Mouse (Mus musculus) frontal cortex, postnatal 25 days (tissue): ENCODE measurements around the gene Gpsm3.
"Not testable (repeated sequence)": the region's sequence is repeated elsewhere in the genome, so short reads cannot be mapped to it uniquely, and the experiment has no call there.

ENCODE experiments used
- DNase-seq, 2 experiments: peaks; one replicate each; pipeline ENCODE4 v3.0.0; 2022; ENCODE audit warnings: low spot score in 2 of 2

Gpsm3 gene

DNA sequence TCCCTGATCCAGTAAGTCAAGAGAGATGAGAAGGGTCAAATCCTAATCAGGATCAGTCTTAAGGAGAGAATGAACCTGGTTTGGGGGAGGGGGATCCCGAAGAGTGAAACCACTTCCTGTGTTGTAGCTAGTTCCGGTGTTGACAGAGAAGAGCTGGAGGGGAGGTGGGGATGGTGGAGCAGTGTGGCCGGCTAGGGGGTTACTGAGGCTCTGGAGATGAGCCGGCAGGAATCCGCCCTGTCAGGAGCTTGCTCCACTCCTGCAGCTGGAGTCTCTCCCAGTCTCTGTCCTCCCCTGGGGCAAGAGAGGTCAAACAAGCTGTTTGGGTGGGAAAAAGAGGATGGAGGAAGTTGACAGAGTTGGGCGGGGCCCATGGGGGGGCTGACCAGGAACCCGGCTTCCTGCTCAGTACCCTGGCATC lies at the start of gene Gpsm3:
Gpsm3 (plus strand) TSS at position 126 of the 421 bp plus-strand sequence.
- DNase-seq, result no peak

DNA sequence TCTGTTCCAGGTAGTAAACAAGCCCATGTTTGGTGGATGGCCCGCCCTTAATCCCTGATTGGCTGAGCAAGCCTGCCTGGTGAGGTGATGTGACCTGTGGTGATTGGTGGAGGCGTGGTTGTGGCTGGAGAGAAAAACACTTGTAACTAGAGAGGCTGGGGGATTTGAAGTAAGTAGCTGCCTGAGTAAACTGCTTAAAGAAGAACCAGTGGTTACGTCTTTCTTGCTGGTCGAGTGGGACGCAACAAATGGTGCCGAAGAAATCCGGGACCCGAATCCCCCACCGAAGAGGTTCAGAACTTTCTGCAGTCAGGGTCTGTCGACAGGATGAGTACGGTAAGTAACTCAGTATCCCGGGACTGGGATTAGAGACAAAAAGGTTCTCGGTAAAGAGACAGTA lies 46.0 kb upstream of the Gpsm3 start:
- DNase-seq, result not testable (repeated sequence)

DNA sequence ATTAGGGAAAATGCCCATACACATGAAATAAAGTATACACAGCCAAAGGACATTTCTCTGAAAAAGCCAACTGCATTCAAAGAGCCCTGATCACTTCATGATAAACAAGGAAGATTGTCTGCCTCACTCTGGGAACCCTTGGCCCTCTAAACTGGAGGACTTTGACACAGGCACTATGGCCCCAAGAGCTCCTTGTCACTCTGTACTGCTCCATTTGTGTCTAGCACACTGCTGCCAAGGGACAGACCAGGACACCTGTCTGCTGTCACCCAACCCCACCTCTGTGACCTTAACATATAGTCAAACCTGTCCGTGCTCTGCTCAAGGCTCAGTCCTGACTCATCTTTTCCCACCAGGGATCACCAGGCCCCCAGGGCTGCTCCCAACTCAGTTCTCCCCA lies 42.8 kb upstream of the Gpsm3 start:
- no peak for DNase-seq

DNA sequence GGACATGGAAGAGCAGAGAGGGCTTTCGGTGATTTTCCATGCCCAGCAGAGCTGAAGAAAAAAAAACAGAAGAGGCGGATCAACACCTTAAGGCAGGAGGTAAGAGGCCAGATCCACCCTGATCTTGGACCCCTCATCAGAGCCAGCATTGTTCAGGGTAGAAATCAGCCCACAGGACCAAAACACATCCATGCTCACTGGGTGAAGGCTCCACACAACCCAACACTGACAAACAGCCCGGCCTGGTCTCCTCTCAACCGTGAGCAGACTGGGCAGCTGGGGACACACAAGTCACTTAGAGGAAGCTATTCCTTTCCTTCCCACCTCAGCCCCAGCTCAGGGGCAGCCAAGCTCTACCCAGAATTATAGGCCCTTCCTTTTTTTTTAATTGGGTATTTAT lies 42.0 kb upstream of the Gpsm3 start:
- no peak for DNase-seq

DNA sequence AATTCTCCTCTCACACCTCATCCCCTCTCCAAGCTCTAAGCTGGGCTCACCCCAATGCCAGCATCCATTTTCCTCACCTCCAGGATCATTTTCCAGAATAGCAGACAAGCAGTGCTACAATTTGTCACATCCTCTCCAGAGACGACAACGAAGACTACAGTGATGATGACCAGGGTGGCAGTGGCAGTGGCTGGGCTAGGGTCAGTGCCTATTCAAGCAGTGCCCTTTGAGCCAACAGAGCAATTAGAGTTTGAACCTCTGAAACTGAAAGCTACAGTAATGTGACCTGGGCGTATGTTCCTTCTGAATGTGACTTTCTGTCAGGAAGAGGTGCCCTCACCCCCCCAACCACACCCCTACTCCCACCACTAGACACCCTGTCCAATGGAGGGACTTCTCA lies 40.5 kb upstream of the Gpsm3 start:
- no peak for DNase-seq

DNA sequence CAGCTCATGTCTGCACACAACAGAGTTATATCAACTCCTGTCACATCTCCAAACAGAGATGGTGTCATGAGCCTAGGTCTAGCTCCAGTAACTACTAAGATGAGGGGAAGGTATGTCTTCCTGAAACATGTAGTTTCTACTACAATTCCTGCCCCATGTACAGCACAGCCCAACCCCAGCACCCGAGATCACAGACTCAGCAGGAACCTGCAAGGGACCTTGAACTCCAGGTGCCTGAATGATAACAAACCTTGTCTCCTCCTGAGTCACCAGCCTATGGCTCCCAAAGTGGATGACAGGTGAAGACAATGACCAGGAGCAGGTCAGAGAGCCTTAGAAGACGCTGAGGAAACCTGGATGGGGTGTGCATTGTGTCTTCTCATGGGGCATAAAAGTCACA lies 39.8 kb upstream of the Gpsm3 start:
- no peak for DNase-seq

DNA sequence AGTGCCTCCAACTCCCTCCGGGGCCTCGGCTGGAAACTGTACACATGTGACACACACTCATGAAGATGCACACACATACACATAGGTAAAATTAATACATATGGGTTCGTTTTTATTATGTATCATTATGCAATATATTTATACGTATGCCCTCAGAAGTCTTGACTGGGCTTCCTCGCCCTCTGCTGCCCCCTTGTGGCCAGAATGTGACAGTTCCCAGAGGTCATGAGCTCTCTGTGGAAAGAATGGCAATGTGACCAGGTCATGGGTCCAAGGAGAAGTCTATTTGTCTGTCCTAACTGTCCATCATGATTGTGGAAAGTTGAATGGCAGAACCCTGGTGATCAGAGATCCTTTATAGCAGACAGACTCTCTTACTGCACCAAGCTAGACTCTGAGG lies 34.1 kb upstream of the Gpsm3 start:
- DNase-seq, result peak; percentile 64 to 67

DNA sequence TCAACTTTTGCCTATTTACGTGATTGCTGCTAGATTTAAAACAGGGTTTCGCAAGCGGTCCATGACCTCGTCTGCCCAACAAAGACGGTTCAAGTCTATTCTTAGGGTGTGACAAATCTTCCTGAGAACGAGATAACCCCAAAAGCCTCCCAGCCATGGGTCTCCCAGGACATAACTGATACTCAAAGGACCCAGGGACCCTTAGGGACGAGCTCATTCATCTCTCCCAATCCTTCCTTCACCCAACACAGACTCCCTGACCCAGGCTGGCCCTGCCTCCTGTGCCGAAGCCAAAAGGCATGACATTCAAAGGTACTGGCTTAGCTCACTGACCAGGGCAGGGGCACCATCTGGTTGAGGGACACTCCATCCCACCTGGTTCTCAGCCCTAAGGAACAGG lies 33.2 kb upstream of the Gpsm3 start:
- no peak for DNase-seq

DNA sequence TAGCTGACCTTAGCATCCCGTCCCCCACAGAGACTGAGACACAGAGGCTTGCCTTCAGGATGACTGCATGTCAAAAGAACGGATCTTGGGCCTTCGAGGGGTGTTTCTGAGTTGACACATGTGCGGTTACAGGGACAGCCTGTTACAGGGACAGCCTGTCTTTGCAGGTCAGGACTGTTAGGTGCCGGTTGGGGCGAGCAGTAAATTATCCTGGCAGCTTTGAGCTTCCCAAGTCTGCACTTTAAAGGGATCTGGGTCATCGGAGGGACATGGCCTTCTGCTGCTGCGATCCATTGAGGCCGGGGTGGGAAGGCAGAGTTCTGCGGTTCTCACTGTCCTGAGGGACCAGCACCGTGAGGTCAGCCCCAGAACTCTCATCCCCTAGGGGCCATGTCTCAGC lies 32.2 kb upstream of the Gpsm3 start:
- DNase-seq, result no peak

DNA sequence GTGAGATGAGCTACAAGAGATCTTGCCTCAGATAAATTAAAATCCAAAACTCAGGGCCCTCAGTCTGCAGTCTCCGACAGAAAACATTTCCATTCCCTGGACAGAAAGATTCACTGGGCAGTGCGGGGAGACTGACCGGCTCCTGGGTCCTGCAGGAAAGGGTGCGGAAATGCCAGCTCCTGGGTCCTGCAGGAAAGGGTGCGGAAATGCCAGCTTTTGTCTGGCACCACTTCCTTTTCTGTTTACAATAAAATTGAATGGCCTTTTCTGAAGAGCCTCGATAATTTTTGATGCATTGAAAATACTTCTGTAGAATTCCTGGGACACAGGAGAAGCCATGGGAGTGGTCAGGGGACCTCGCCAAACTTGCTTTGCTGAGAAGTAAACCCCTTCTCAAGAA lies 30.5 kb upstream of the Gpsm3 start:
- no peak for DNase-seq

DNA sequence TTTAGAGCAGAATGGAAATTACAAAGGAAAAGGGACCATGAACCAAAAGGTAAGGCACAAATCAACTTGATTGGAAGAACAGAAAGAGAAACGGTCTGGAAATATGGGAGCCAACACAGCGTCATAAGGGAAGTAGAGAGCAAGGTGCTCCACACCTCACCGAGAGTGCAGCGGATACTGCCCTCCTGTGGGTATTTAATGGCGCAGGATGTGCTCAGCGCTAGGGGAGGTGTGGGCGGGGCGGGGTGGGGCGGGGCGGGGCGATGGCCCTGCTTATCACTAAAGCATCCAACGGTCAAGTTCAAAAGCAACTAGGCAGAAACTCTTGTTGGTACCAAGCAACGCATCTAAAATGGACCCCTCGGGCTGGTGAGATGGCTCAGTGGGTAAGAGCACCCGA lies 29.7 kb upstream of the Gpsm3 start:
- DNase-seq, result no peak

DNA sequence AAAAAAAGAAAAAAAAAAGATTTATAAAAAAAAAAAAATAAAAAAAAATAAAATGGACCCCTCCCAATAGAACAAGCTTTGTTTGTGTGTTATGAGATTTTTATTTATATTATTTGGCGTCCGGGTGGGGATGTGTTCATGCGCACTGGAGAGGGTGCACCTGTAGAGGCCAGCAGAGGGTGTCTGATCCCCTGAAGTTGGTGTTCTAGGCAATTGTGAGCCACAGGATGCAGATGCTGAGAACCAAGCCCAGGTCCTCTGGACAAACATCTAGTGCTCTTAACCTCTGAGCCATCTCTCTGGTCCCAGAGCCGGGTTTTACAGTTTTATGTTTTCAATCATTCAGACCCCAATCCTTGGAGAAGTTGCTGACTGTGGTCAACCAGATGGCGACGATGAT lies 29.2 kb upstream of the Gpsm3 start:
- no peak for DNase-seq

DNA sequence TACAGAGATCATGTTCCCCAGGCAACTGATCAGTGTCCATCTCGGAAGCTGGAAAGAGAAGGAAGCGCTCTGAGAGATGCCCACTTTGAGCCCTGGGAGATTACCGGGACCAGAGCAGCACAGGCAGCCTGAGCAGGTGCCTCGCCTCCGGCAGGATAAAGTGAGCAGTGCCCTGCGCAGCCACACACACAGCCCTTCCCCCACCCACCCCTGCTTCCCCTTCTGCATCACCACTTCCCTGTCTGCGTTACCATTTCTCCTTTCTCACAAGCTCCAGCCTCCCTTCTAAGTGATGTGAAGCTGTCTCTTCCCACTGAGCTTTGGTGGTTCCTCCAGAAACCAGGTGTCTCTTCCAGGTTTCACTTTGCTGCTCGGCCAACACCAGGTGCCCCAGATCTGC lies 28.4 kb upstream of the Gpsm3 start:
- DNase-seq, result no peak

DNA sequence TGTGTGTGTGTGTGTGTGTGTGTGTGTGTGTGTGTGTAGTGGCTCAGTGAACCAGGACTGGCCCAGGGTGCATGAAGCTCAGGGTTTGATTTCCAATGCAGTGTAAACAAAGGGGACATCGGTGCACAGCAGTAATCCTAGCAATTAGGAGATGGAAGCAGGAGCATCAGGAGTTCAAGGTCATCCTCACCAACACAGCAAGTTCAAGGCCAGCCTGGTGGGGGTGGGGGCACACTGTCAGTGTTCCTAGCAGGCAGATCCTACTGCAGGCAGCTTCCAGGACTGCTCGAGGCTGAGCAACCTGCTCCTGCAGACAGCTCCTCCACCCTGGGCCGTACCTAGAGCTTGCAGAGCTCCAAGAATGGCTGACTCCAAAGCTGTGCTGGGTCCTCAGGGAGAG lies 27.0 kb upstream of the Gpsm3 start:
- no peak for DNase-seq

DNA sequence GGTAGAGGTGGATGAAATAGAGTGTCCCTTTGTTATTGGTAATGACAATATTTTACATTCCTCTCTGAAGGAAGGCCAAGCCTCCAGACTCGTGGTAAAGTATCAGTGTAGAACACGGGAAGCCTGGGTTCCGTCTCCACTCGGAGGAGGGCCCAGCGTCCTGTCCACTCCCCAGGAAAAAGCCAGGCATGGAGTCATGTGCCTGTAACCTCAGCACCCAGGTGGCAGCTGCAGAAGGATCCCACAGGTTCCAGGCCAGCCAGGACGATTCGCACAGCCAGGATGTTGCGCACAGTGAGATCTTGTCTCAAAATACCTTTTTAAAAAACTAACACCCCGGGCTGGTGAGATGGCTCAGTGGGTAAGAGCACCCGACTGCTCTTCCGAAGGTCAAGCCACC lies 26.3 kb upstream of the Gpsm3 start:
- DNase-seq, result no peak

DNA sequence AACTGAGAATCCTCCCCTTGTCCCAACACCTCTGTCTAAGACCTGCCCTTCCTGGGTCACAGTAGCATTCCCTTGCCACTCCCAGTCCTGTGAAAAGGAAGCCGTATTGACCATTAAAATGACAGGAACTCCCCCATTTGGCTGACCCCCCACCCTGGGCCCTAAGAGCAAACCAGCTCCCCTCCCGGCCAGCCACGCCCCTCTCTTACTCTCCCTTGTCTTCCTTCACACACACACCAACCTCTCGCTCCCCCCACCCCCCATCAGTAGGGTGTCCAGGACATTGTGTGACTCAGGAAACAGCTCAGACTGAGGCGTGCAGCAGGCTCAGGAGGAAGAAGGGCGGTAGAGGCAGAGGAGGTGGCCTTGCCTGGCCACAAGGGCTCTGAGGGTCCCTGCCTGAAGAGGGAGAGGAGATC lies 25.6 kb upstream of the Gpsm3 start, which contains the start of gene Notch4:
Notch4 (plus strand) TSS at position 266 of the 419 bp plus-strand sequence.
- DNase-seq, result no peak

DNA sequence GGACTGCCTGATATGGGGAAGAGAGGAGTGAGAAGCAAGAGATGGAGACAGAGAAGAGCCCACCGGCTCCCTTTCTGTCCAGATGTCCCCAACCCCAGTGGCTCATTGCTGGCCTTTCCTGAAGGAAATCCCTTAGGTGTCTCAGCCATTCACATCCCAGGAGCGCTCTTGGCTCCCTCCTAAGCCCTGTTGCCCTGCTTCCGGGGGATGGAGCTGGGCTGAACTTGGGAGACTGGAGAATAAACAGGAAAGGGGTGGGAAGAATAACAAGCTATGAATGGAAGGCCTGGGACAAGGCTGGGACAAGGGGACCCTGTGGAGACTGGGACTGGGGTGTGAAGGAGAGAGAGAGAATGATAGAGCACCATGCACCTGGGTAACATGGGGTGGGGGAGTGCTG lies 24.8 kb upstream of the Gpsm3 start:
- DNase-seq, result no peak

DNA sequence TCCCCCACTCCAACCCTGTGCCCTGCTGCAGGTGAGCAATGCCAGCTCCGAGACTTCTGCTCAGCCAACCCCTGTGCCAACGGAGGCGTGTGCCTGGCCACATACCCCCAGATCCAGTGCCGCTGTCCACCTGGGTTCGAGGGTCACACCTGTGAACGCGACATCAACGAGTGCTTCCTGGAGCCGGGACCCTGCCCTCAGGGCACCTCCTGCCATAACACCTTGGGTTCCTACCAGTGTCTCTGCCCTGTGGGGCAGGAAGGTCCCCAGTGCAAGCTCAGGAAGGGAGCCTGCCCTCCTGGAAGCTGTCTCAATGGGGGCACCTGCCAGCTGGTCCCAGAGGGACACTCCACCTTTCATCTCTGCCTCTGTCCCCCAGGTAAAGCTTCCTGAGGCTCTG lies 22.3 kb upstream of the Gpsm3 start:
- no peak for DNase-seq

DNA sequence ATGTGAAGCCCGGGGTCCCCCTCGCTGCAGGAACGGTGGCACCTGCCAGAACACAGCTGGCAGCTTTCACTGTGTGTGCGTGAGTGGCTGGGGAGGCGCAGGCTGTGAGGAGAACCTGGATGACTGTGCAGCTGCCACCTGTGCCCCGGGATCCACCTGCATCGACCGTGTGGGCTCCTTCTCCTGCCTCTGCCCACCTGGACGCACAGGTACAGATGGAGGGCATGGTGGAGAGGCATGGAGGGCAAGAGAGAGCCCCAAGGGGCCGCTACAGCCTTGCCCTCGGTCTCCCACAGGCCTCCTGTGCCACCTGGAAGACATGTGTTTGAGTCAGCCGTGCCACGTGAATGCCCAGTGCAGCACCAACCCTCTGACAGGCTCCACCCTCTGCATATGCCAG lies 21.2 kb upstream of the Gpsm3 start:
- DNase-seq, result no peak

DNA sequence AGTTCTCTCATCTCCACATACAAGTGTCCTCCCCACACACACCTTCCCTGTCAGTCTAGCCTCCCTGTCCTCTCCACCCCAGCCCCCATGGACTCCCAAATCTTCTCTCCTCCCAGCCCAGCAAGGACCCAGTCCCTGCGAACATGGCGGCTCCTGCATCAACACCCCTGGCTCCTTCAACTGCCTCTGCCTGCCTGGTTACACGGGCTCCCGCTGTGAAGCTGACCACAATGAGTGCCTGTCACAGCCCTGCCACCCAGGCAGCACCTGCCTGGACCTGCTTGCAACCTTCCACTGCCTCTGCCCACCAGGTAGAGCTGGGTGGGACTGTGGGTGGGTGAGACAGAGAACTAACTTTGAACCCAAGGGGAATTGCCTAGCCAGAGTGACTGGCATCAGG lies 19.7 kb upstream of the Gpsm3 start:
- DNase-seq, result no peak

DNA sequence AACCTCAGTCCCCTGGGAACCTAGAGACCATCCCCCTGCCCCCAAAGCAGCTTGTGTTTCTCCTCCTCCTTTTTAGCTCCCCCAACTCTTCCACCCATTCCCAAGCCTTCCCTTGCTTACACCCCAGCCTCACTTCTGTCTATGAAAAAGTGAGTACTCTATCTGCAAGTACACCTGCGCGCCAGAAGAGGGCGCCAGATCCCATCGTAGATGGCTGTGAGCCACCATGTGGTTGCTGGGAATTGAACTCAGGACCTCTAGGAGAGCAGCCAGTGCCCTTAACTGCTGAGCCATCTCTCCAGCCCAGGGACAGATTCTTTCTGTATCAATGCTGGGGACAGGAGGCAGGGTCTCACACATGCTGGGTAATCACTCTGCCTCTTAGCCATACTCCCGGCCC lies 17.7 kb upstream of the Gpsm3 start:
- no peak for DNase-seq

DNA sequence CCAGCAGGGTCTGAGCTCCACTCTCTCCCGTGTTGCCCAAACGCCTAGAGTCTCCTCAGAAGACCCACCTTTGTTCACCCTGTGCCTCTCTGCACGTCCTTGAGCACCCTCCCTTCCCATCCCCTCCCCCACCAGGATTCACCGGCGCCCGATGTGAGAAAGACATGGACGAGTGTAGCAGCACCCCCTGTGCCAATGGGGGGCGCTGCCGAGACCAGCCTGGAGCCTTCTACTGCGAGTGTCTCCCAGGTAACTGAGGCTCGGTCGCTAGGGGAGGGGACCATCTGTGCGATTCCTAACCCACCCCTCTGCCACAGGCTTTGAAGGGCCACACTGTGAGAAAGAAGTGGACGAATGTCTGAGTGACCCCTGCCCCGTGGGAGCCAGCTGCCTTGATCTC lies 17.2 kb upstream of the Gpsm3 start:
- DNase-seq, result no peak

DNA sequence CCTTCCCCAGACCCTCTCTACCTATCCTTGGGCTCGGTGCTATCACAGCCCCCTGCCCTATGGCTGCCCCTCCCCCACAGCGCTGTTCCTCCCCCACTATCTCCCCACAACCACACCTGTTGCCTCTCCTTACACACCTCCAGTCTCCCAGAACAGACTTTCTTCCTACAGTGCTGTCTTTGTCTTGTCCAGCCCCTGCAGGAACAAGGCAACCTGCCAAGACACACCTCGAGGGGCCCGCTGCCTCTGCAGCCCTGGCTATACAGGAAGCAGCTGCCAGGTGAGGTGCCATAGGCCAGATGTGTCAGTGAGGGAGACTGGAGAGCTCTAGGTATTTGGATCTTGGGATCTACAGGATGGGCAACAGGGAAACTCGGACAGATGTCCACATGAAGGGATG lies 13.0 kb upstream of the Gpsm3 start:
- no peak for DNase-seq

DNA sequence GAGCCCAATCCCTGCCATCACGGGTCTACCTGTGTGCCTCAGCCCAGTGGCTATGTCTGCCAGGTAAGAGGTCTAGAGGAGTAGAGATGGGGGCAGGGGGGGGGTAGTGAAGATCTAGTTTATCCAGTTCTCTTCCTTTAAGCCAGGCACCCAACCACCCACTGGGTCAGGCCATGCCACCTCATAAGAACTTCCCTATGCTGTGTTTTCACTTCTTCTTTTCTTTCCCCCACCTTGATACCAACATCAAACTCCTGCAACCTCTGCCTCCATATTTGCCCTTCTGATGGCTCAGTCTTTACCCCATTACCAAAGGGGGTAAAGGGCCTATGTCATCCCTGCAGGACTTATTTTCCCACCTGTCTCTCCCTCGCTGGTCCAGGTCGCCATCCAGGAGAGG lies 11.5 kb upstream of the Gpsm3 start:
- DNase-seq, result no peak

DNA sequence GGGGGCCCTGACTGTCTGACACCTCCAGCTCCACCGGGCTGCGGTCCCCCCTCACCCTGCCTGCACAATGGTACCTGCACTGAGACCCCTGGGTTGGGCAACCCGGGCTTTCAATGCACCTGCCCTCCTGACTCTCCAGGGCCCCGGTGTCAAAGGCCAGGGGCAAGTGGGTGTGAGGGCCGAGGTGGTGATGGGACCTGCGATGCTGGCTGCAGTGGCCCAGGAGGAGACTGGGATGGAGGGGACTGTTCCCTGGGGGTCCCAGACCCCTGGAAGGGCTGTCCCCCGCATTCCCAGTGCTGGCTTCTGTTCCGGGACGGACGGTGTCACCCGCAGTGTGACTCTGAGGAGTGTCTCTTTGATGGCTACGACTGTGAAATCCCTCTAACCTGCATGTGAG lies 7.1 kb upstream of the Gpsm3 start:
- no peak for DNase-seq
